Mouse (Mus musculus) testis, postnatal 10 days (tissue): Measurements from ENCODE around the gene Fam234b.

ENCODE experiments used
- DNase-seq: peaks from one replicate; pipeline ENCODE4 v3.0.0; 2021; ENCODE audit warnings: low spot score

The Fam234b gene

GRCm38 (mm10) chr6:135182925-135183324 is 14.9 kb upstream of the Fam234b start:
- no peak for DNase-seq

GRCm38 (mm10) chr6:135183961-135184360 is 13.8 kb upstream of the Fam234b start:
- DNase-seq, result no peak

- DNase-seq, result no peak
Observed at GRCm38 (mm10) chr6:135187076-135187917, 10.5 kb upstream of the Fam234b start.

- no peak for DNase-seq
Observed at GRCm38 (mm10) chr6:135188629-135189028, 9.1 kb upstream of the Fam234b start.

GRCm38 (mm10) chr6:135190122-135190521 is 7.7 kb upstream of the Fam234b start:
- DNase-seq, result no peak

GRCm38 (mm10) chr6:135191906-135192305 is 5.9 kb upstream of the Fam234b start:
- no peak for DNase-seq

- DNase-seq, result no peak
Observed at GRCm38 (mm10) chr6:135192993-135193392, 4.8 kb upstream of the Fam234b start.

- DNase-seq, result no peak
Observed at GRCm38 (mm10) chr6:135193733-135194132, 4.0 kb upstream of the Fam234b start.

- DNase-seq, result no peak
Observed at GRCm38 (mm10) chr6:135194907-135195306, 2.9 kb upstream of the Fam234b start.

GRCm38 (mm10) chr6:135196707-135197106 is 1.1 kb upstream of the Fam234b start:
- DNase-seq, result no peak

GRCm38 (mm10) chr6:135197446-135197845 is 331 bp upstream of the Fam234b start:
- DNase-seq, result no peak

GRCm38 (mm10) chr6:135198726-135199125 is 949 bp downstream of the Fam234b start:
- no peak for DNase-seq

- DNase-seq, result no peak
Observed at GRCm38 (mm10) chr6:135200122-135200957, 2.6 kb downstream of the Fam234b start.

GRCm38 (mm10) chr6:135202668-135203067 is 4.9 kb downstream of the Fam234b start:
- no peak for DNase-seq

- DNase-seq, result no peak
Observed at GRCm38 (mm10) chr6:135203737-135204136, 6.0 kb downstream of the Fam234b start.

GRCm38 (mm10) chr6:135204869-135205268 is 7.1 kb downstream of the Fam234b start:
- no peak for DNase-seq

- DNase-seq, result no peak
Observed at GRCm38 (mm10) chr6:135205802-135206201, 8.0 kb downstream of the Fam234b start.

- no peak for DNase-seq
Observed at GRCm38 (mm10) chr6:135206909-135207308, 9.1 kb downstream of the Fam234b start.

- no peak for DNase-seq
Observed at GRCm38 (mm10) chr6:135211169-135211568, 13.4 kb downstream of the Fam234b start.

GRCm38 (mm10) chr6:135212666-135213065 is 14.9 kb downstream of the Fam234b start:
- no peak for DNase-seq

- DNase-seq, result no peak
Observed at GRCm38 (mm10) chr6:135218330-135218729, 20.6 kb downstream of the Fam234b start.

- DNase-seq, result no peak
Observed at GRCm38 (mm10) chr6:135219916-135220315, 22.1 kb downstream of the Fam234b start.

GRCm38 (mm10) chr6:135223786-135224416 is 26.1 kb downstream of the Fam234b start:
- no peak for DNase-seq
